Mouse (Mus musculus) erythroblast, embryonic 14.5 days (primary cell): Measurements from ENCODE around the gene Ece1.

Experiments used
- GATA1 ChIP-seq: IDR thresholded peaks from 2 replicates; pipeline ENCODE4 v1.6.1; 2012; ENCODE audit warnings: low read length, inconsistent platforms, mixed read lengths
- TAL1 ChIP-seq: IDR thresholded peaks from 3 replicates; pipeline ENCODE4 v1.6.1; 2012; ENCODE audit warnings: low read length, inconsistent platforms, mixed read lengths

GRCm38 (mm10) chr4:138003909-138004610 lies 142.0 kb downstream of the Ece1 start:
- TF ChIP-seq GATA1 (no peak), TAL1 (no peak)
